In genomic region chr15:97009271-97009670, GRCm38 (mm10) we compare ENCODE assay signal across 24 mouse cellular contexts. TPM values are rescaled to one million over a fixed set of nuclear protein-coding genes. Genes with fewer than 3 reads are reported as not detected.
"Had no signal": no experiment of that assay in that cellular context is flagged by ENCODE, and none has a peak within 500 bp of the region (broad histone marks: within the 10 kb centered on the region; RNA-seq: fewer than 3 reads in every experiment).

No protein-coding gene starts in this region.

- H3K36me3 ChIP-seq: hindbrain, embryonic 13.5 days; hindbrain, embryonic 15.5 days; liver, embryonic 15.5 days had no signal

- H3K4me3 ChIP-seq: hindbrain, embryonic 13.5 days; hindbrain, embryonic 15.5 days; kidney, embryonic 15.5 days; left cerebral cortex, adult 2 months; limb, embryonic 10.5 days; limb, embryonic 12.5 days; liver, embryonic 13.5 days; liver, embryonic 15.5 days had no signal

- H3K9ac ChIP-seq: hindbrain, embryonic 13.5 days; hindbrain, embryonic 15.5 days; kidney, embryonic 15.5 days; limb, embryonic 12.5 days; liver, embryonic 13.5 days; liver, embryonic 15.5 days had no signal

- H3K4me2 ChIP-seq: heart, embryonic 11.5 days; hindbrain, embryonic 13.5 days; hindbrain, embryonic 15.5 days; kidney, embryonic 15.5 days; limb, embryonic 12.5 days; liver, embryonic 13.5 days; liver, embryonic 15.5 days had no signal

- H3K27ac ChIP-seq: hindbrain, embryonic 13.5 days; hindbrain, embryonic 15.5 days; hindbrain, postnatal 0 days; kidney, embryonic 15.5 days; kidney, postnatal 0 days; left cerebral cortex, adult 2 months; limb, embryonic 10.5 days; limb, embryonic 12.5 days; liver, embryonic 13.5 days; liver, embryonic 15.5 days had no signal

- H3K4me1 ChIP-seq: hindbrain, embryonic 13.5 days; hindbrain, embryonic 15.5 days had no signal

- DNase-seq: gastrocnemius, postnatal 14 days; gastrocnemius, postnatal 36 days; heart, adult 18-20 months; heart, postnatal 10 days; heart, postnatal 36 days; kidney, adult 11 months; kidney, adult 2 months; kidney, adult 9 months; kidney, postnatal 14 days; kidney, postnatal 36 days; liver; liver, embryonic 13.5 days had no signal

- H3K9me3 ChIP-seq: hindbrain, embryonic 13.5 days; hindbrain, embryonic 15.5 days; kidney, embryonic 15.5 days; limb, embryonic 10.5 days; limb, embryonic 12.5 days; liver, embryonic 13.5 days; liver, embryonic 15.5 days had no signal

- ATAC-seq: hindbrain, postnatal 0 days; intestine, embryonic 16.5 days had no signal

- H3K27me3 ChIP-seq: hindbrain, embryonic 13.5 days; hindbrain, embryonic 15.5 days; kidney, embryonic 15.5 days; limb, embryonic 12.5 days; liver, embryonic 13.5 days; liver, embryonic 15.5 days had no signal

RNA-seq across cellular contexts. Expression of gene Slc38a4, which starts 46.5 kb away (rescaled TPM):
- total RNA-seq: hematopoietic stem cell, adult 5-6 weeks had no signal
